Mouse (Mus musculus) embryonic facial prominence, embryonic 10.5 days (tissue): ENCODE measurements at regions not wholly inside any gene's neighbourhood (a gene's known extent, or its start where the extent isn't known, plus 50 kb on each side); places are given as distances from the start of the nearest gene placed in this dataset.

ENCODE experiments used
- DNase-seq: peaks from one replicate; pipeline ENCODE4 v3.0.0-alpha.2; 2017; ENCODE audit warnings: low spot score
- H3K27ac ChIP-seq: fragments of 300-500 bp; sonication (generic); replicated peaks from 2 replicates; pipeline ENCODE4 v1.5.1; 2016; ENCODE audit warnings: mild to moderate bottlenecking
- H3K27me3 ChIP-seq: fragments of 300-500 bp; sonication (generic); replicated peaks from 2 replicates; pipeline ENCODE4 v1.6.1; 2016; ENCODE audit warnings: low read depth, mild to moderate bottlenecking; ENCODE audit not compliant: poor library complexity, severe bottlenecking
- H3K36me3 ChIP-seq: fragments of 300-500 bp; sonication (generic); replicated peaks from 2 replicates; pipeline ENCODE4 v1.6.1; 2016; ENCODE audit warnings: mild to moderate bottlenecking, moderate library complexity
- H3K4me1 ChIP-seq: fragments of 300-500 bp; sonication (generic); 2 replicates; pipeline ENCODE4 v1.6.1; 2016
- H3K4me3 ChIP-seq: fragments of 300-500 bp; sonication (generic); 2 replicates; pipeline ENCODE4 v1.5.1; 2016; ENCODE audit warnings: mild to moderate bottlenecking, moderate library complexity
- H3K9me3 ChIP-seq: fragments of 300-500 bp; sonication (generic); 2 replicates; pipeline ENCODE4 v1.6.1; 2016; ENCODE audit warnings: mild to moderate bottlenecking
- WGBS: fragments of 180-500 bp; shearing (Covaris S2); methylation state at CpG from one replicate; pipeline ENCODE4 v1.1.7; 2016; 5-methylcytosine and 5-hydroxymethylcytosine counted together

DNA sequence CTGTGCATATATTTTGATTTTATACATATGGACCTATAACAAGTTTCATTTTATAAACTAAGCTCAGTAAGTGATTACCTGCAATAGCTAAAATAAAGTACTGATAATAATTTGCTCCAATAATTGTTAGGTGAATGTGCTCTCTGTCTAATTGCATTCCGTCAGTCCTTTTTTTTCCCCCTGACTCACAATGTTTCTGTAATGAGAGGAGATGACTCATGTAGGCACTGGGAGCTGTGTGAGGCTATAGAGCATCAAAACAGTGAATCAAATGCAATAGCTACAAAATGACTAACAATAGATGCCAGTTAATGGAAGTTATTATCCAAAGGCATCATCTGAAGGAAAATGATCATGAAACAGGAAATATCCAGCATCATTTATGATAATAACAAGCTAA lies 451.3 kb downstream of the Epha3 start:
- H3K36me3 ChIP-seq = no peaks in the 10 kb centered on the region
- H3K27me3 ChIP-seq = no peaks in the 10 kb centered on the region
- no peaks in the 10 kb centered on the region for H3K4me1 ChIP-seq
- no peak overlapping the region for H3K4me3 ChIP-seq
- no peaks in the 10 kb centered on the region for H3K9me3 ChIP-seq
- no peak overlapping the region for H3K27ac ChIP-seq
- no peak for DNase-seq
- 87% methylated on average over 1 of the region's 1 CpGs for WGBS

- 67% methylated on average over 4 of the region's 4 CpGs for WGBS
- peak; percentile 27 for DNase-seq
- no peaks in the 10 kb centered on the region for H3K4me1 ChIP-seq
- no peaks in the 10 kb centered on the region for H3K36me3 ChIP-seq
- H3K9me3 ChIP-seq = no peaks in the 10 kb centered on the region
- H3K27me3 ChIP-seq = no peaks in the 10 kb centered on the region
- H3K27ac ChIP-seq = no peak overlapping the region
- no peak overlapping the region for H3K4me3 ChIP-seq
Observed at GRCm38 (mm10) chr16:63452301-63452700, 411.7 kb downstream of the Epha3 start.

GRCm38 (mm10) chr16:63466615-63467014 lies 397.4 kb downstream of the Epha3 start:
- H3K4me3 ChIP-seq = no peak overlapping the region
- H3K27ac ChIP-seq = no peak overlapping the region
- no peaks in the 10 kb centered on the region for H3K27me3 ChIP-seq
- H3K4me1 ChIP-seq = no peaks in the 10 kb centered on the region
- no peak for DNase-seq
- WGBS = 68% methylated on average over 4 of the region's 4 CpGs
- H3K9me3 ChIP-seq = no peaks in the 10 kb centered on the region
- no peaks in the 10 kb centered on the region for H3K36me3 ChIP-seq

DNA sequence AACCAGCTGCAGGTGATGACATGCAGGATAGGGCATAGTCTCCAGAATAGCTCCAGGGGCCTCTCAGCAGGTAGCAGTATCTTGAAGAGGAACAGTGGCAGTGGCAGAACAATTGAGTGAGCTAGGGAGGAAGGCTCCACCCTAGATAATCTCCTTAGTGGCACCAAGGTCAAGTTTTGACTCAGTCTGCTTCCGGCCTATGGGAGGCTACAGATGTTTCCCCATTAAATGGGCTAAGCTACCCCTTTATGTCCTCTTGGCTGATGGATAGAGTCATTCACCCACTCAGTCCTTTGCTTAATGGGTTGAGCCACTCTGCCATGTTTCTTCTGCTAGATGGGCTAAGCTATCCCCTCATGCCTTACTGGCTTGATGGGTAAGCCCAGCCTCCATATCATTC lies 395.1 kb downstream of the Epha3 start:
- Histone ChIP-seq H3K27me3 (no peaks in the 10 kb centered on the region), H3K9me3 (no peaks in the 10 kb centered on the region), H3K27ac (no peak overlapping the region), H3K4me3 (no peak overlapping the region), H3K36me3 (no peaks in the 10 kb centered on the region), H3K4me1 (no peaks in the 10 kb centered on the region)
- no peak for DNase-seq
- WGBS = 83% methylated on average over 1 of the region's 1 CpGs
